ENCODE assay signal across 9 mouse cellular contexts in genomic region chr9:63610231-63610630, GRCm38 (mm10). TPM values are rescaled to one million over a fixed set of nuclear protein-coding genes. Genes with fewer than 3 reads are reported as not detected.
A peak's percentile ranks its signal among the peaks of the same experiment; 100 is the strongest.
DNase-seq lines count a peak whose midpoint lies in the region; ATAC-seq and TF ChIP-seq lines count a peak whose summit lies in the region.
"Had no signal": no experiment of that assay in that cellular context is flagged by ENCODE, and none has a peak within 500 bp of the region (broad histone marks: within the 10 kb centered on the region; RNA-seq: fewer than 3 reads in every experiment).

No protein-coding gene starts in this region.

- H3K9me3 ChIP-seq in ES-Bruce4 (replicated peaks; ENCODE audit: control insufficient read depth, insufficient read depth, low read length, poor library complexity, severe bottlenecking), result no peaks in the 10 kb centered on the region
- no peaks in the 10 kb centered on the region for H3K9me3 ChIP-seq in limb, embryonic 15.5 days
- H3K9me3 ChIP-seq: neural tube, embryonic 12.5 days had no signal

- H3K27me3 ChIP-seq in ES-Bruce4 (ENCODE audit: control insufficient read depth, insufficient read depth, low read length, poor library complexity, severe bottlenecking), result no peaks in the 10 kb centered on the region
- no peaks in the 10 kb centered on the region for H3K27me3 ChIP-seq in limb, embryonic 15.5 days
- H3K27me3 ChIP-seq: neural tube, embryonic 12.5 days had no signal

- H3K36me3 ChIP-seq in ES-Bruce4 (ENCODE audit: control insufficient read depth, insufficient read depth, low read length, poor library complexity, severe bottlenecking), result no peaks in the 10 kb centered on the region
- no peaks in the 10 kb centered on the region for H3K36me3 ChIP-seq in limb, embryonic 15.5 days
- H3K36me3 ChIP-seq: neural tube, embryonic 12.5 days had no signal

- TF ChIP-seq POLR2A in ES-Bruce4 (IDR thresholded peaks at IDR 0.05; ENCODE audit: insufficient read depth, low read length), result no peak

- no peak overlapping the region for H3K4me2 ChIP-seq in limb, embryonic 15.5 days

- no peak overlapping the region for H3K9ac ChIP-seq in ES-Bruce4 (ENCODE audit: low read depth, poor library complexity, severe bottlenecking)
- no peak overlapping the region for H3K9ac ChIP-seq in limb, embryonic 15.5 days

- WGBS in limb, embryonic 15.5 days, result 80% methylated on average over 6 of the region's 6 CpGs

- no peak for ATAC-seq in limb, embryonic 15.5 days (ENCODE audit: insufficient number of reproducible peaks, low FRiP score, low TSS enrichment, low read depth)

- TF ChIP-seq EP300 in ES-Bruce4 (IDR thresholded peaks at IDR 0.05; ENCODE audit: insufficient read depth, low read depth, low read length), result no peak

- intact Hi-C loops in left cerebral cortex, adult 2 months (cut with DNase I), result loop anchor here (5.0 kb wide), 1 partner anchor 473 kb away; no protein-coding TSS in a partner anchor
- intact Hi-C loops in left cerebral cortex, postnatal 10 days (cut with DNase I), result loop anchor here (10.0 kb wide), 1 partner anchor 475 kb away; no protein-coding TSS in a partner anchor

- peak; percentile 6 for TF ChIP-seq CTCF in left cerebral cortex, adult 2 months (IDR thresholded peaks at IDR 0.05)
- TF ChIP-seq CTCF in ES-Bruce4 (IDR thresholded peaks at IDR 0.05; ENCODE audit: low read depth, low read length), result peak; percentile 38

- no peak overlapping the region for H3K4me3 ChIP-seq in left cerebral cortex, adult 2 months
- H3K4me3 ChIP-seq in ES-Bruce4 (ENCODE audit: low read depth, low read length), result no peak overlapping the region
- no peak overlapping the region for H3K4me3 ChIP-seq in limb, embryonic 15.5 days
- H3K4me3 ChIP-seq: neural tube, embryonic 12.5 days had no signal

- no peaks in the 10 kb centered on the region for H3K4me1 ChIP-seq in ES-Bruce4 (ENCODE audit: control insufficient read depth, insufficient read depth, low read length)
- H3K4me1 ChIP-seq in limb, embryonic 15.5 days, result peaks cover 54% of the 10 kb centered on the region

- no peak overlapping the region for H3K27ac ChIP-seq in left cerebral cortex, adult 2 months
- no peak overlapping the region for H3K27ac ChIP-seq in ES-Bruce4 (ENCODE audit: insufficient read depth, low read length)
- H3K27ac ChIP-seq in limb, embryonic 15.5 days, result peak overlapping the region; percentile 85; the same call in 1 of the 2 replicates

- DNase-seq in left cerebral cortex, adult 2 months (ENCODE audit: extremely low spot score in 1 of 2, low spot score in 2 of 2), result no peak
- DNase-seq in left cerebral cortex, postnatal 10 days (ENCODE audit: extremely low spot score in 1 of 2, low spot score in 2 of 2), result no peak
- DNase-seq in ZHBTc4 (ENCODE audit: low read depth, low spot score), result peak; percentile 71
- DNase-seq in layer of hippocampus, adult 9-10 months (ENCODE audit: low spot score), result no peak
- no peak for DNase-seq in frontal cortex, postnatal 14 days (ENCODE audit: low spot score in 2 of 2)
- DNase-seq: lung, postnatal 36 days had no signal

RNA-seq across cellular contexts. Expression of gene Aagab, which starts 7.8 kb away (rescaled TPM):
- 10 to 100 TPM; 52.8 to 54.2 TPM for total RNA-seq in left cerebral cortex, adult 2 months (2021)
- 10 to 100 TPM; 47.9 to 56.2 TPM for total RNA-seq in left cerebral cortex, postnatal 10 days (2021)
- polyA plus RNA-seq in ES-Bruce4 (2011; ENCODE audit: insufficient read depth, insufficient read length, low read depth, missing spikeins), result 18.2 and 18.8 TPM in 2 replicates
- polyA plus RNA-seq in limb, embryonic 15.5 days (2015; fragmentation: Nextera tagmentation; extraction: Ambion mirVana), result 25.7 and 30.5 TPM in 2 replicates

RNA-seq across cellular contexts. Expression of gene Iqch, which starts 7.9 kb away (rescaled TPM):
- total RNA-seq in left cerebral cortex, adult 2 months (2021), result not detected
- not detected for total RNA-seq in left cerebral cortex, postnatal 10 days (2021)
- not detected in 2 replicates for polyA plus RNA-seq in ES-Bruce4 (2011; ENCODE audit: insufficient read depth, insufficient read length, low read depth, missing spikeins)
- polyA plus RNA-seq in limb, embryonic 15.5 days (2015; fragmentation: Nextera tagmentation; extraction: Ambion mirVana), result 0.06 and 0.13 TPM in 2 replicates
